Mouse (Mus musculus): ENCODE measurements around the gene Ankrd28.

DNA sequence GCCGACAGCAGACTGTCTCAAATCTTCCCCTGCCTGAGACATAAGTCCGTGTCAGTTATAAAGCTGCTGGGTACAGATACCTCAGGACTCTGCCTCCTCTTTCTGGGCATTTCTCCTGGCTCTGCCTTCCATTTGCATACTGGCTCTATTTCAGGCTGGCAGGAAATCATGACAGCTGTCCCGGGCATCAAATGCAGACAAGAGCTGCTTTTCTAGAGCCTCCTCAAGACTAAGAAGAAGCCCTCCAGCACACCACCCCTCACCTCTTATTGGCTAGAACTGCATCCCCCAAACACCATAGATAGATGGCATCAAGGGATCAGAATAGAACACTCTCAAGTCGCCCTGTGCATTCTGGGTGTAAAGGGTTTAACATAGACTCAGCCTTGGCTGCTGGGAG, 24.2 kb upstream of the Ankrd28 start:
- no peak for TF ChIP-seq CTCF (IDR thresholded peaks at IDR 0.05; ENCODE audit: low read depth)
- TF ChIP-seq EP300 (IDR thresholded peaks at IDR 0.05; ENCODE audit: low read depth): no peak

Measured in liver, postnatal 0 days (tissue).